Mouse (Mus musculus) layer of hippocampus, postnatal 14 days (tissue): ENCODE data around the gene Mgam. TPM values are rescaled to one million over a fixed set of nuclear protein-coding genes. Genes with fewer than 3 reads are reported as not detected.
"Not testable (repeated sequence)": the region's sequence is repeated elsewhere in the genome, so short reads cannot be mapped to it uniquely, and the experiment has no call there.

Experiments used
- DNase-seq, 2 experiments: peaks; one replicate each; pipeline ENCODE4 v3.0.0; 2021 to 2022; ENCODE audit warnings: low spot score in 2 of 2, mixed read lengths in 1 of 2
- total RNA-seq, 2 experiments: library from RNA; stranded (reverse); gene quantifications; 2 replicates each; pipeline ENCODE4 v1.2.3; 2021

Mgam gene
- total RNA-seq, 2 experiments from 2014 or later: 0.26 to 0.32 TPM

DNA sequence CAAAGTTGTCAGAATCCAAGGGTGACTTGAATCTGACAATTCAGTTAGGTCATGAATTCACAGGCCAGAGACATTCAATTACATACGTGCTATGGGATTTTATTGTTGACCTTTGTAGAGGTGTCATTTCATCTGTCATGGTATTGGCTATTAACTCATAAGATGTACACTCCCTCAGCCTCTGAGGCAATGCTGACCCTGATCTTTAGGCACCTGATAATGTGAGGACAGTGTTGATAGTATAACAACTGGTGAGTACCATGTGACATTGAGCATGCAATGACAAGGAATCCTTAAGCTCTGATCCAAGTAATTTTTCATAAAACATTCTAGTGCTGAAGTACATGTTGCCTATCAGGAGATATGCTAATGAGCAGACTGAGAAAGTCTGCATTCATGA, 87.1 kb downstream of the Mgam start:
- no peak for DNase-seq

DNA sequence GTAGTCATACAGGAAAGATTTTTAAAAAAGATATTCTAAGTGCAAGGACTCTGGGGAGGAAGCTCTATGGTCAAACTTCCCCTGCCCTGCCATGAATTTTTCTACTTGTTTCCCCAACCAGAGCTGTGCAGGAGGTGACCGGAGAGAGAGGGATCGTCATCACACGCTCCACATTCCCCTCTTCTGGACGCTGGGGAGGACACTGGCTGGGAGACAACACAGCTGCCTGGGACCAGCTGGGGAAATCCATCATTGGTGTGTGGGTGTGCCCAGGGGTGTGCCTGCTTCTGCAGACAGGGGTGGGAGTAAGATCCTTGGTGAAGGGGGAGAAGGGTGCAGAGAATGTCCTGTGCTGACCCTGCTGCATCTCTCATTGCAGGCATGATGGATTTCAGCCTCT, 99.9 kb downstream of the Mgam start:
- not testable (repeated sequence) for DNase-seq

DNA sequence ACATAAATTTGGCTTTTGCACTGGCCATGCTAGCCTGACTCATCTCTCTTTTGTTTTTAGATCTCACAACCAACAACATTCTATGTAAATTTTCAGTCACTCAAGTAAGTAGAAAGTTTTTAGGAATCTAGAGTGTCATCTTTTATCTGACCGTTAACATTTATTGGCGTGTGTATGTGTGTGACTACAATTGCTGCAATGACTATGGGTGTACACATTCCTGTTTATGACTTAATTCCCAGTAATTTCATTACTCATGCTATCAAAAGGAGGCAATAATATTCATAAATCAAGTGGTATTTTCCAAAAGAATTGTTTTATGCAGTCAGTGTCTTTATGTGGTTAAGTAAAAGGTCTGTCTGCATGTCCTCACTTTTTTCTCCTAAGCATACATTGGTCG, 110.9 kb downstream of the Mgam start:
- no peak for DNase-seq

DNA sequence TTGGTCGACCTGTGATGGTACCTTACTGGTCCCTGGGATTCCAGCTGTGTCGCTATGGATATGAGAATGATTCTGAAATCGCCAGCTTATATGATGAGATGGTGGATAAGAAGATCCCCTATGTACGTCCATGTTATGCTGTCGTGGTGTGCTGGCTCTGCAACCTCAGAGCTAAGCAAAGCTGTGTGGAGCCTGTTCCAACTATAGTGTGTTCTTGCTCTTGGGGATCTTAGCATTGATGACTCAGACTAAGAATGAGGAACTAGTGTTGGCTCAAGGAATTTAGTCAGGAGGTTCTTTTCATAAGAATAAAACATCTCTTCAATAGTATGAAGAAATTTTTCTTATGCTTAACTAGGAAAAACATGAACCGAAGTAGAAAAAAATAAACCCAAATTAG, 120.4 kb downstream of the Mgam start:
- not testable (repeated sequence) for DNase-seq

DNA sequence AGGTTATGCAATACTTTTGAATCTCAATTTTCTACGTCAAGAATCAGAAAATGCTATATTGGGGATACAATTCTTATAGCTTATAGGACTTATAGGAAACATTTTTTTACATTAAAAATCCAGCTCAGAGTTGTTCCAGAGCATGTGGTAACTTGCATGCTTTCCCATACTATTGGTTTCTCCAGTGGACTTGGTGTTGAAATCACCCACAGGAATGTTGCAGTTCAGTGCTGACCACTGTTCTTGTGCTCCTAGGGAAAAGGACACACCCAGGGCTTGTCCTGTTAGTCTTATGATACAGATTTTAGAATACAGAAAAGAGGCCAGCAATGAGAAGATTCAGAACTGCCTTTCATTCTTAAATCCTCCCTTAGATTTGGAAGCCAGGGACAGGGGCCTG, 127.3 kb downstream of the Mgam start:
- no peak for DNase-seq

- not testable (repeated sequence) for DNase-seq
Observed at GRCm38 (mm10) chr6:40757346-40757745, 128.7 kb downstream of the Mgam start.

DNA sequence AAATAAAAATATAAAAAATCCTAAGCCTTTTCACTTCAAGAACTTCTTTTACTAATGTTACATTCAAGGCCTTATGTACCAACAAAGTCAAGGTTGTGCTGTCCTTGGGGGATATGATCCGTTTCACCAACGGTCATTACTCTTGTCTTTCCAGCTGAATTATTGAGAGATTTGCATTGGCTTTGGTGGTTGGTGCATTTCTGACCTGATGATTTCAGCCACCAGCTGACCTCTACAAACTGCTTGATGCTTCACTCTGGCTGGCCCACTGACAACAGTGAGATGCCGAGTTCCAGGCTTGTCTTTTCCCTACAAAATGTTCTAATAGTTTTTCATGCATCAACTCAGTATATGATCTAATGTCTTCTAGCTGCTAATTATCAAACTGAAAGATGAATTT, 146.0 kb downstream of the Mgam start:
- no peak for DNase-seq

DNA sequence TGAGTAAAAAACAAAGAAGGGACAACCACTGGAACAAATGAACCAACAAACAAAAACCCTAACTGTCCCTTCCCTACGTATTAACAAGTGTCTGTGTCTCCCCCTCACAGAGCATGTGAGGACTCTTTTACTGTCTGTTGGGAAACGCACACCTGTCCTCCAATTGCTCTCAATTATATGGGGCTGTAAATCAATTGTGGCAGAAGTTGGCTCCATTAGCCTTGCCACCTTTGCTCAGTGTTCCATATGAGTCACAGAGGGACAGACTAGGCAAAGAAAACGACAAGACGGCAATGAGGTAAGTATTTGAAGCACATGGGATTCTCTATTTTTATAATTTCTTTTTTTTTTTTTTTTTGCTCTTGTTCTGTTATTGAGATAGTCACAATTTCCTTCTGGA, 149.8 kb downstream of the Mgam start:
- DNase-seq: no peak

DNA sequence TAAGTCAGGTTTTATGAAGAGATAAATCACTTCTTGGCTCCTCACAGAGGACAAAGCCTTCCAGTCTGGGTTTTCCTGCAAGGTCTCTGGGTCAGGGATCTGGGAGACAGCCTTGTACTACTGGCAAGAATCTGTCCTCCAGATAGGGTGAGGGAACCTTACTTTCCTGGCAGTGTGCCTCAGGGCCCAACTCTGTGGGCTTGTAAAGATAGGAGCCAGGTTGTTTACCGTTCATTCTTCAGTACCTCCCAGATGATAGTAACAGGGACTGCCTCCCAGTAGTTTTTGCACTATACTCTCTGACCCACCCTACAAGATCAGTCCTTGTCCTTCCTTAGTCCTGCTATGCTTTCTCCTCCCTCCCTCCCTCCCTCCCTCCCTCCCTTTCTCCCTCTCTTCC, 155.0 kb downstream of the Mgam start:
- no peak for DNase-seq

DNA sequence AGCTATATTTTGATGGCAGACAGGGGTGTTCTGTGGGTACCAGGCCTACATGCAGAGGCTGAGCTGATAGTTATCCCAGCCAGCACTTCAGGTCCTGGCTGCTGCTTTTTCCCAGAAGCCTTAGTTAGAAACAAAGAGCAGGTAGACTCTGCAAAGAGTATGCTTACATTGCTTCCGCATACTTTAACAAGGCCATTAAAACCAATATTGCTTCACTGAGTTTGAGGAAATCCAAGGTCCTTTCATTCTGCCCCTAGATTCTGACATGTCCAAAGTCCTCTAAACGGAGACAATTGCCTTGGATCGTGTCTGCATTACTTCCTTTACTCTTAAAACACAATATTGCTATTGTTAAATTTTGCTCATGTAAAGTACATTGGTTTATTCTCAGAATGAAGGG, 155.7 kb downstream of the Mgam start:
- DNase-seq: no peak

GRCm38 (mm10) chr6:40795077-40795812, 166.6 kb downstream of the Mgam start:
- DNase-seq: no peak

- DNase-seq: no peak
Observed at GRCm38 (mm10) chr6:40818237-40818902, 189.7 kb downstream of the Mgam start.

Other genes with a start within 250 kb of the Mgam start
- 10 to 100 TPM; 40.8 to 44.6 TPM for gene E330009J07Rik, start 192.7 kb upstream of the Mgam start, total RNA-seq
- gene Wee2, start 189.7 kb upstream of the Mgam start, total RNA-seq: not detected
- gene Ssbp1, start 157.5 kb upstream of the Mgam start, total RNA-seq: 10 to 100 TPM; 33.7 to 34.1 TPM
- under 1 TPM in 1 of 2 experiments, not detected in 1; 0.30 TPM for gene Tas2r137, start 137.6 kb upstream of the Mgam start, total RNA-seq
- gene Tas2r108, start 135.3 kb upstream of the Mgam start, total RNA-seq: under 1 TPM in 1 of 2 experiments, not detected in 1; 0.44 TPM
- gene Prss37, start 109.3 kb upstream of the Mgam start, total RNA-seq: not detected
- gene Olfr461, start 73.8 kb upstream of the Mgam start, total RNA-seq: not detected
- not detected for gene Olfr460, start 59.3 kb upstream of the Mgam start, total RNA-seq
- gene Clec5a, start 43.0 kb upstream of the Mgam start, total RNA-seq: under 1 TPM; 0.37 to 0.45 TPM
- not detected for gene Tas2r138, start 15.5 kb upstream of the Mgam start, total RNA-seq